Mouse (Mus musculus) frontal cortex, adult 2 months (tissue): ENCODE data around the gene Ddx49. TPM values are rescaled to one million over a fixed set of nuclear protein-coding genes. Genes with fewer than 3 reads are reported as not detected.

ENCODE experiments used
- DNase-seq, 2 experiments: peaks; one replicate each; pipeline ENCODE4 v3.0.0; 2022; ENCODE audit warnings: low spot score in 1 of 2; ENCODE audit errors: extremely low spot score in 1 of 2
- polyA plus RNA-seq: library from polyadenylated mRNA; depleted of rRNA; stranded (reverse); fragments of >200 nt; gene quantifications from 2 replicates; pipeline ENCODE4 v1.2.3, GENCODE M21; 2012; rRNA removed

Ddx49 gene
- polyA plus RNA-seq, 1 experiment, result 51.7 TPM

- peak; percentile 18 to 54 for DNase-seq
Observed at GRCm38 (mm10) chr8:70268799-70269565, 33.3 kb downstream of the Ddx49 start.

- no peak for DNase-seq
Observed at GRCm38 (mm10) chr8:70268311-70268710, 34.0 kb downstream of the Ddx49 start.

- DNase-seq, result no peak
Observed at GRCm38 (mm10) chr8:70267674-70268073, 34.6 kb downstream of the Ddx49 start.

- no peak for DNase-seq
Observed at GRCm38 (mm10) chr8:70259043-70259442, 43.2 kb downstream of the Ddx49 start.

GRCm38 (mm10) chr8:70258600-70258999, 43.7 kb downstream of the Ddx49 start:
- no peak for DNase-seq

GRCm38 (mm10) chr8:70257456-70257855, 44.8 kb downstream of the Ddx49 start:
- no peak for DNase-seq

- no peak for DNase-seq
Observed at GRCm38 (mm10) chr8:70254628-70255027, 47.7 kb downstream of the Ddx49 start.

- no peak for DNase-seq
Observed at GRCm38 (mm10) chr8:70247841-70248240, 54.4 kb downstream of the Ddx49 start.

DNA sequence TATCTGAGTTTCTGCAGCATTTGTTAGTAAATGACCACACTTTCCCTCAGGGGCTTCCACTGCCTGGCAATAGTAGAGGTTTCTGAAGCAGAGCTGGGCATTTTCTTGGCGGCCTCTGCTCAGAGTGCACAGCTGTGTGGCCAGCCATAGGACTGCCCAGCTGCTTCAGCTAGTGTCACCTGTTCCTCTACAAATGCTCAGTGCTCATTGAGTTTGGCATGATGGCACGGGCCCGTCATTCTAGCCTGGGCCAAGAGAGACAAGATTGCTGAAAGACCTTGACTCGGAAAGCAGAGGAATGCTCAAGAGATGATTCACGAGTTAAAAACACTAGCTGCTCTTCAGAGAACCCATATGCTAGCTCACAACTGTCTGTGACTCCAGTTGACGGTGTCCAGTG, 55.7 kb downstream of the Ddx49 start:
- DNase-seq, result no peak

Other genes starting within 250 kb of the Ddx49 start
- 4.9 and 5.9 TPM in 2 replicates for gene Tm6sf2, start 229.6 kb downstream of the Ddx49 start, polyA plus RNA-seq
- 34.8 and 43.9 TPM in 2 replicates for gene Hapln4, start 219.0 kb downstream of the Ddx49 start, polyA plus RNA-seq
- gene Ncan, start 181.6 kb downstream of the Ddx49 start, polyA plus RNA-seq, result 98.8 and 102 TPM in 2 replicates
- 23.7 and 23.8 TPM in 2 replicates for gene Nr2c2ap, start 171.2 kb downstream of the Ddx49 start, polyA plus RNA-seq
- 18.6 and 18.7 TPM in 2 replicates for gene Rfxank, start 163.3 kb downstream of the Ddx49 start, polyA plus RNA-seq
- gene Borcs8, start 163.0 kb downstream of the Ddx49 start, polyA plus RNA-seq, result 99.2 and 100 TPM in 2 replicates
- 0.34 and 0.65 TPM in 2 replicates for gene Mef2b, start 162.8 kb downstream of the Ddx49 start, polyA plus RNA-seq
- 83.3 and 108 TPM in 2 replicates for gene Tmem161a, start 130.1 kb downstream of the Ddx49 start, polyA plus RNA-seq
- 51.0 and 51.3 TPM in 2 replicates for gene Slc25a42, start 90.2 kb downstream of the Ddx49 start, polyA plus RNA-seq
- gene Sugp2, start 68.3 kb downstream of the Ddx49 start, polyA plus RNA-seq, result 102 and 116 TPM in 2 replicates
- 44.0 and 45.6 TPM in 2 replicates for gene Armc6, start 68.0 kb downstream of the Ddx49 start, polyA plus RNA-seq
- gene Homer3, start 19.7 kb downstream of the Ddx49 start, polyA plus RNA-seq, result 18.2 and 18.5 TPM in 2 replicates
- 252 and 259 TPM in 2 replicates for gene Cope, start within 50 bp of the Ddx49 start, polyA plus RNA-seq
- gene Cers1, start 13.3 kb upstream of the Ddx49 start, polyA plus RNA-seq, result 86.7 and 86.9 TPM in 2 replicates
- gene Gdf1, start 27.3 kb upstream of the Ddx49 start, polyA plus RNA-seq, result 34.8 and 63.7 TPM in 2 replicates
- 29.5 and 30.8 TPM in 2 replicates for gene Upf1, start 50.8 kb upstream of the Ddx49 start, polyA plus RNA-seq
- 0.19 and 0.26 TPM in 2 replicates for gene Comp, start 71.1 kb upstream of the Ddx49 start, polyA plus RNA-seq
- gene Crtc1, start 137.1 kb upstream of the Ddx49 start, polyA plus RNA-seq, result 103 and 110 TPM in 2 replicates
- 59.4 and 59.6 TPM in 2 replicates for gene Klhl26, start 174.5 kb upstream of the Ddx49 start, polyA plus RNA-seq
- 263 and 277 TPM in 2 replicates for gene Tmem59l, start 184.9 kb upstream of the Ddx49 start, polyA plus RNA-seq
- gene Crlf1, start 190.7 kb upstream of the Ddx49 start, polyA plus RNA-seq, result 1.8 and 3.4 TPM in 2 replicates
- gene Rex1bd, start 204.3 kb upstream of the Ddx49 start, polyA plus RNA-seq, result 197 and 210 TPM in 2 replicates
- 901 and 1,108 TPM in 2 replicates for gene Uba52, start 208.3 kb upstream of the Ddx49 start, polyA plus RNA-seq
- gene Fkbp8, start 225.2 kb upstream of the Ddx49 start, polyA plus RNA-seq, result 560 and 609 TPM in 2 replicates
- 60.6 and 61.4 TPM in 2 replicates for gene Kxd1, start 225.5 kb upstream of the Ddx49 start, polyA plus RNA-seq
- gene Ell, start 237.0 kb upstream of the Ddx49 start, polyA plus RNA-seq, result 25.1 and 25.6 TPM in 2 replicates